In the genomic region with DNA sequence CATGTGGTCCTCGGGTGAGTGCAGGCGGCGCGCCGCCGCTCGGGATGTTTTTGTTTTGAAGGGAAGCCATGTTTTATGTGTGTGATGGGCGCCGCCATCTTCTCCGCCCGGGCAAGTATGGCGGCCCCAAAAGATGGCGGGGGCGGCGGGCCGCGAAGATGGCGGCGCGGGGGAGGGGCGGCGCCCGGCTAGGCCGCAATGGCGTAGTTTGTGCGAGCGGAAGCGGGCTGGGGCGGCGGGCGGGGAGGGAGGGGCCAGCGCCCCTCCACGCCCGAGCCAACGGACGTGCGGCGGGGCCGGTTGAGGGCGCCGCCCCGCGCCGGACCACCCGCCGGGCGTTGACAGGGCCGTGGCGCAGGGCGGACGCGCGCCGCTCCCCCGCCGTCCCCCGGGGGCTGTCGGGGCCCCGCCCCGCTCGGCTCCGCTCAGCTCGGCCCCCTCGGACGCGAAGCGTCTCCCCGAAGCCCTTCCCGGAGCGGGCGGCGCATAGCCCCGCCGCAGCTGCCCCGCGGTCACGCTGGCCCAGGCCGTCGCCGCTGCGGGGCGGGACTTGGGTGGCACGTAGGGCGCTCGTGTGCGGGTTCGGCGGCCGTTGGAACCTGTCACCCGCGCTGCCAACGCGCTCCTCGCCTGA, we compare ENCODE assay signal across 8 mouse cellular contexts. TPM values are rescaled to one million over a fixed set of nuclear protein-coding genes. Genes with fewer than 3 reads are reported as not detected.
DNase-seq lines count a peak whose midpoint lies in the region; ATAC-seq lines count a peak whose summit lies in the region.

No protein-coding gene starts in this region.

- whole genome bisulfite sequencing in hindbrain, embryonic 16.5 days, result under 1% methylated on average over 68 of the region's 94 CpGs

- peak overlapping the region; percentile 78 for H3K4me2 ChIP-seq in hindbrain, embryonic 16.5 days (ENCODE audit: low read length)

- peak; percentile 75 for ATAC-seq in hindbrain, embryonic 16.5 days

- peak overlapping the region; percentile 62 for H3K4me3 ChIP-seq in hindbrain, embryonic 16.5 days (ENCODE audit: low read length)
- peak overlapping the region; percentile 100 for H3K4me3 ChIP-seq in megakaryocyte, embryonic 14.5 days (replicated peaks)

- no peaks in the 10 kb centered on the region for H3K27me3 ChIP-seq in hindbrain, embryonic 16.5 days (replicated peaks; ENCODE audit: control insufficient read depth, insufficient read depth, low read length)
- H3K27me3 ChIP-seq in megakaryocyte, embryonic 14.5 days (replicated peaks), result no peaks in the 10 kb centered on the region

- H3K4me1 ChIP-seq in hindbrain, embryonic 16.5 days (ENCODE audit: control insufficient read depth, insufficient read depth, low read depth, low read length), result peaks cover 32% of the 10 kb centered on the region
- H3K4me1 ChIP-seq in megakaryocyte, embryonic 14.5 days, result peaks cover 51% of the 10 kb centered on the region

- H3K9ac ChIP-seq in hindbrain, embryonic 16.5 days (ENCODE audit: low read depth, low read length), result peak overlapping the region; percentile 98

- H3K36me3 ChIP-seq in hindbrain, embryonic 16.5 days (ENCODE audit: control insufficient read depth, insufficient read depth, low read length), result no peaks in the 10 kb centered on the region
- H3K36me3 ChIP-seq in megakaryocyte, embryonic 14.5 days (replicated peaks; ENCODE audit: low read length), result peaks cover 18% of the 10 kb centered on the region

- H3K9me3 ChIP-seq in hindbrain, embryonic 16.5 days (ENCODE audit: control insufficient read depth, low read length), result no peaks in the 10 kb centered on the region
- peaks cover 3% of the 10 kb centered on the region; the same call in 1 of the 2 replicates for H3K9me3 ChIP-seq in megakaryocyte, embryonic 14.5 days

- peak overlapping the region; percentile 99 for H3K27ac ChIP-seq in hindbrain, embryonic 16.5 days (ENCODE audit: low read depth, low read length)

- peak; percentile 43 for DNase-seq in WW6 (ENCODE audit: low read depth, low spot score)
- peak; percentile 78 to 85 for DNase-seq in cerebellum, postnatal 36 days
- peak; percentile 80 for DNase-seq in gastrocnemius, adult 18-20 months (ENCODE audit: low spot score)
- peak; percentile 55 to 71 for DNase-seq in left cerebral cortex, adult 9 months (ENCODE audit: low spot score in 2 of 2)
- DNase-seq in right cerebral cortex, adult 2 months (ENCODE audit: low spot score in 2 of 2), result peak; percentile 70 to 72
- peak; percentile 28 for DNase-seq in urinary bladder, postnatal 10 days (ENCODE audit: low spot score)

RNA-seq across cellular contexts. Expression of a gene that starts 1.4 kb away (rescaled TPM):
- 10 to 100 TPM; 30.3 to 39.0 TPM for total RNA-seq in gastrocnemius, adult 18-20 months (2021)
- polyA plus RNA-seq in hindbrain, embryonic 16.5 days (2015; fragmentation: Nextera tagmentation; extraction: Ambion mirVana), result 9.7 and 9.8 TPM in 2 replicates
- 16.0 and 25.6 TPM in 2 replicates for polyA plus RNA-seq in megakaryocyte, embryonic 14.5 days (2012; ENCODE audit: insufficient read depth, low replicate concordance)

RNA-seq across cellular contexts. Expression of a gene that starts 41.5 kb away (rescaled TPM):
- total RNA-seq in gastrocnemius, adult 18-20 months (2021), result 1 to 10 TPM; 9.3 to 9.4 TPM
- 18.2 and 19.6 TPM in 2 replicates for polyA plus RNA-seq in hindbrain, embryonic 16.5 days (2015; fragmentation: Nextera tagmentation; extraction: Ambion mirVana)
- polyA plus RNA-seq in megakaryocyte, embryonic 14.5 days (2012; ENCODE audit: insufficient read depth, low replicate concordance), result 1.4 and 1.5 TPM in 2 replicates

RNA-seq across cellular contexts. Expression of a gene that starts 41.7 kb away (rescaled TPM):
- total RNA-seq in gastrocnemius, adult 18-20 months (2021), result 1 to 10 TPM; 4.8 to 6.1 TPM
- polyA plus RNA-seq in hindbrain, embryonic 16.5 days (2015; fragmentation: Nextera tagmentation; extraction: Ambion mirVana), result 6.4 and 7.3 TPM in 2 replicates
- polyA plus RNA-seq in megakaryocyte, embryonic 14.5 days (2012; ENCODE audit: insufficient read depth, low replicate concordance), result 1.2 TPM in 2 replicates

Comparison
In these comparisons a context has a peak if more than half of its experiments do, and no peak if none do; other contexts are left out.
1. Peak in every context shown above with its lines: DNase-seq, ATAC-seq, H3K4me3 ChIP-seq and H3K27ac ChIP-seq.
2. DNase-seq: peak in every context shown above with its lines; median percentile 82 in cerebellum, postnatal 36 days; 80 in gastrocnemius, adult 18-20 months; 71 in right cerebral cortex, adult 2 months; 63 in left cerebral cortex, adult 9 months; 43 in WW6; 28 in urinary bladder, postnatal 10 days.